In the genomic region with DNA sequence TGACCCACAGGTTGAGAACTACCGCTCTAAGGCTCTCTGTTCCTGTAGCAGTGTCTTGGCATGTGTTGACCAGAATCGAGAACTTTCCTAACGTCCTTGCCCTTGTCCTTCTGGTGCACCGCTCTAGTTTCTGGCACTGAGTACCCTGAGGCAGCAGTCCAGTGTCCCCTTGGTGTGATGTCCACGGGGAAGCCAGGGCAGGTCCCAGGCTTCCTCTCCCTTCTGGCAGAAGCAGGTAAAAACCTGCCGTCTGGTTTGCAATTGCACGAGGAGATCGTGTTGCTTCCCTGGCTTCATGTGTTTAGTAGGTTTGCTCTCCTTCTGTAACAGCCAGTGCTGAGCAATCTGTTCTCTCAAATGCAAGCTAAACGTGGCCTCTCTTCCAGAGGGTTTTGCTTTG, we compare ENCODE assay signal across 15 mouse cellular contexts. TPM values are rescaled to one million over a fixed set of nuclear protein-coding genes. Genes with fewer than 3 reads are reported as not detected.
A peak's percentile ranks its signal among the peaks of the same experiment; 100 is the strongest.
DNase-seq lines count a peak whose midpoint lies in the region; TF ChIP-seq lines count a peak whose summit lies in the region.
"Had no signal": no experiment of that assay in that cellular context is flagged by ENCODE, and none has a peak within 500 bp of the region (broad histone marks: within the 10 kb centered on the region; RNA-seq: fewer than 3 reads in every experiment).

No protein-coding gene starts in this region.

- DNase-seq in cerebellum, adult 9-11 months: peak; percentile 49
- DNase-seq in cerebellum, postnatal 36 days: no peak
- peak; percentile 69 for DNase-seq in gastrocnemius, adult 2 months
- DNase-seq in gastrocnemius, postnatal 4 days (ENCODE audit: low spot score in 2 of 2): no peak
- DNase-seq in brain, adult 2 months (ENCODE audit: low read depth, low spot score): peak; percentile 62
- DNase-seq in cerebellum, postnatal 25 days: peak; percentile 29 to 35
- DNase-seq in Muller cell, postnatal 12 days (ENCODE audit: inconsistent ontology term): no peak
- DNase-seq: adrenal gland, adult 8-10 months; heart, postnatal 36 days; kidney, adult 2 months had no signal

- no peak overlapping the region for H3K4me3 ChIP-seq in gastrocnemius, adult 2 months
- H3K4me3 ChIP-seq: embryonic facial prominence, embryonic 12.5 days; forebrain, embryonic 15.5 days; heart, embryonic 13.5 days; hindbrain, embryonic 15.5 days; kidney, embryonic 15.5 days had no signal

- no peak overlapping the region for H3K27ac ChIP-seq in gastrocnemius, adult 2 months
- H3K27ac ChIP-seq: embryonic facial prominence, embryonic 12.5 days; forebrain, embryonic 15.5 days; heart, embryonic 13.5 days; hindbrain, embryonic 15.5 days; kidney, embryonic 15.5 days had no signal

- TF ChIP-seq CTCF in gastrocnemius, adult 2 months (IDR thresholded peaks at IDR 0.05): no peak

- intact Hi-C loops in gastrocnemius, adult 2 months (cut with DNase I): no loop called here

RNA-seq across cellular contexts. Expression of a gene that starts 10.7 kb away (rescaled TPM):
- total RNA-seq in gastrocnemius, adult 2 months (2021): 10 to 100 TPM; 30.9 to 38.3 TPM
- 1 to 10 TPM; 7.0 to 8.9 TPM for total RNA-seq in gastrocnemius, postnatal 4 days (2021)

RNA-seq across cellular contexts. Expression of a gene that starts 33.0 kb away (rescaled TPM):
- 1 to 10 TPM; 5.5 to 8.3 TPM for total RNA-seq in gastrocnemius, adult 2 months (2021)
- total RNA-seq in gastrocnemius, postnatal 4 days (2021): 10 to 100 TPM; 12.2 to 13.0 TPM

Comparison
In these comparisons a context has a peak if more than half of its experiments do, and no peak if none do; other contexts are left out.
1. DNase-seq: peak in cerebellum, adult 9-11 months (single experiment), gastrocnemius, adult 2 months (single experiment), brain, adult 2 months (single experiment) and cerebellum, postnatal 25 days (2 of 2); none in cerebellum, postnatal 36 days (0 of 2), gastrocnemius, postnatal 4 days (0 of 2) and Muller cell, postnatal 12 days (single experiment).